Mouse (Mus musculus): ENCODE data around the gene Gabbr2. TPM values are rescaled to one million over a fixed set of nuclear protein-coding genes. Genes with fewer than 3 reads are reported as not detected.

Gene Gabbr2
- total RNA-seq, 2 experiments from 2014 or later: 242 to 264 TPM

DNA sequence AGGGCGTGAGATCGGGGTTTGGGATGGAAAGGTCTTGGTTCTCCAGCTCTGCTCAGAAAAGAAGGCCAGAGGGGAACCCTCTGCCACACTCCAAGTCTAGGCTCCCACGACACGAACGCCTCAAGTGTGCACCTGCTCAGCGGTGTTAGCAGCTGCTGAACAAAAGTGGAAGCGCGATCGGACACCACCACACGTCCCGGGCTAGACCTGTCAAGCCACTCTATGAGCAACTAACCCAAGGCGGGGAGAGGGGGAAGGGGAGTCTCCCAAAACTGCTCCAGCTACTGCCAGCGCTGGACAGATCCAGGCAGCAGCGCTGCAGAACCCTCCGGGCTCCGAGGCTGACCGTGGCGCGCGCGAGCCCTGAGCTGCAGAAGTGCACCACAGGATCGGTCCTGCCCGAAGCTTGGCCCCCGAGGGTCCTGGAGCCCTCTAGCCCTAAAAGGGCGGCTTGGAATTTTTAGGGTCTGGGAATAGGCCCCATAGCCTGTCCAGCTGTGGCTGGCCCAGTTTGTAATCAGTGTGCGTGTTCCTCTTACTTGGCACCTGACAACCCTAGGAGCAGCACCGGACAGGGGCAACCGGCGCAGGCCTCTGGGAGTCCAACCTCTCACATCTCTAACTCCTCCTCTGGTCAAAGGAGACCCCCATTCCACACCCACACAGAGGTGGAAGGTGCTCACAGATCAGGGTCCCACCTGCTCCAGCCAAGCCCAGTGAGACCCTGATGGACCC, 1.2 kb downstream of the Gabbr2 start:
- intact Hi-C loops (cut with DNase I): no loop called here
- peak in 1 of 2 experiments; percentile 72 for DNase-seq (ENCODE audit: extremely low spot score in 1 of 2, low spot score in 2 of 2)

DNA sequence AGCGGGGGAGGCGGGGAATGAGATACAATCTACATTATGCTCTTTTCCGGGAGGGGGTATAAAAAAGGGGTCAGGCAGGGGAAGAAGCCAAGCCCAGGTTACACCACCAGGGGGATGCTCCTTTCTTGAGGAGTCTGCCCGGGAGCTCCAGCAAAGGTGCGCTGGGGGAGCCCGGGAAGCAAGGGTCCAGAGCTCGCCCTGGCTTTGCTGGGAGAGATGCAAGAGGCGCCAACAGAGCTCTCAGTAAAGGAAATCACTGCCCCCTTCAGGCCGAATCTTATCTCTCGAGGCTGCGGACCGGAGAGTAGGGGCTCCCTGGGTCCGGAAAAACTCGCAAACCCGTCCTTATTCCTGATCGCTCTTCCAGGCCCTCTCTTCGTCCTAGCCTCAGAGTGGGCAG, 1.8 kb downstream of the Gabbr2 start:
- intact Hi-C loops (cut with DNase I): no loop called here

DNA sequence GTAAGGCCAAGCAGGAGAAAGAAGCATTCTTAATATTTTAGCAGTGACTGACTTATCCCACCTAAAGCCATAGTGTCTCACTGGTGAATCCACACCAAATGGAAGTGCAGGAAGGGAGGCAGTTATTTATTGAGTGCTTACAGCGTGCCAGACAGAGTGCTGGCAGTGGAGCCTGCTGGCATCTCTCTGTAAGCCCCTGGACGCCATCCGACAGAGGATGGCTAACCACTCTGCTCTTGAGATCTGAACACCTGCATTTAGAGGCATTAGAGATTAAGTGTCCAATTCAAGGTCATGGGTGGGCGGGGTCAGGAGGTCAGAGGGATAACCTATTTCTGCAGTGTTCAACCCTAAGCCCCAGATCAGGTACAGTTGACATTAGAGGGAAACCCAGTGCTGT, 2.8 kb downstream of the Gabbr2 start:
- intact Hi-C loops (cut with DNase I): no loop called here
- DNase-seq (ENCODE audit: extremely low spot score in 1 of 2, low spot score in 2 of 2): no peak

More for the DNA sequence above, 1.8 kb downstream of the Gabbr2 start:
- peak; percentile 75 to 77 for DNase-seq (ENCODE audit: extremely low spot score in 1 of 2, low spot score in 2 of 2)

DNA sequence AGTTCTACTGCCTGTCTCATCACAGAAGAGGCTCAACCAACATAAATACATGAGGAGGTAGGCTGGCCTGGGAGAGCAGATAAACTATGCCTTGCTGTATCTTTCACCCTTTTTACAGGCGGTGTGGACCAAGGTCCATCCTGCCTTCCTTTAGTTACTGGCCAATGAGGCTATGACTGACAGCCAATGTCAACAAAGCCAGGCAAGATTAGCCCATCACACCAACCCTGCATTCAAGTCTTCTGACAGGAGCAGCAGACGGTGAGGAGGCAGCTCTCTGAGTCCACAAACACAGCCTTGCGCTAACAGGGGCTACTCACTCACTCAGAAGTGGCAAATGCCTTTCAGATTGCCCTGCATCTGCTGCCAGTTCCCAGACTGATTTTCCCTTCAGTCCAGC, 3.4 kb downstream of the Gabbr2 start:
- no peak for DNase-seq (ENCODE audit: extremely low spot score in 1 of 2, low spot score in 2 of 2)
- intact Hi-C loops (cut with DNase I): no loop called here

DNA sequence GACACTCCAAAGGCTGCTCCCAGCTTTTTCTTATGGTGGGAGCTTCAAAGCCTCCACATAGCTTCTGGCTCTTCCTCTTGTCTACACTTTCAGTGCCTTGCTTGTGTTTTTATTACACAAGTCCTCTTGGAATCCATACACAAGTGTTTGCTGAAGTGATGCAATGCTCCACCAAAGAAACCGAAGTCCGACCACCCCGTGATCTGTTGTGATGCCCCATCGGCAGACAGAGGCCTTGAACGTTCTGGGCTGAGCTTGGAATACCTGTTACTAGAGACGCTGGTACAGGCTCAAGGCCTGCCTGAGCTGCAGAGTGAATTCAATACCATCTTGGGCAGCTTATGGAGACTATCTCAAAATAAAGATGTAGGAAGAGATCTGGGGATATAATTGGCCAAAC, 3.9 kb downstream of the Gabbr2 start:
- DNase-seq (ENCODE audit: extremely low spot score in 1 of 2, low spot score in 2 of 2): no peak
- intact Hi-C loops (cut with DNase I): no loop called here

DNA sequence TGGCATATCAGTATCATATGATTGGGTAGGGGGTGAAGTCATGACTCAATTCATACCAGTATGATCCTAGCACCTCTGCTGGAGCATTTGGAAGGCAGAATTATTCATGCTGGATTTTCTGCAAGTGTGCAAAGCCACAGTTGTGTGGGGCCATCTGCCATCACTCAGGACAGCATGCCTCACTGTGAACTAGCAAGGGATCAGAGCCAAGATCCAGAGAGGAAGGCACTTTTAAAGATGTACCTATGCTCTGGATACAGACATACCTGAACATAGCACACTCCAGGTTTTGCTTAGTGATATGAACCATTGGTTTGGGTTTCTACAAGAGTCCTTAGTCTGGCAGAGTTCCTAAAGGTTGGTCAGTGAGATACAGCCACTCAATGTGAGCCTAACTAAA, 5.6 kb downstream of the Gabbr2 start:
- DNase-seq (ENCODE audit: extremely low spot score in 1 of 2, low spot score in 2 of 2): no peak
- intact Hi-C loops (cut with DNase I): no loop called here

DNA sequence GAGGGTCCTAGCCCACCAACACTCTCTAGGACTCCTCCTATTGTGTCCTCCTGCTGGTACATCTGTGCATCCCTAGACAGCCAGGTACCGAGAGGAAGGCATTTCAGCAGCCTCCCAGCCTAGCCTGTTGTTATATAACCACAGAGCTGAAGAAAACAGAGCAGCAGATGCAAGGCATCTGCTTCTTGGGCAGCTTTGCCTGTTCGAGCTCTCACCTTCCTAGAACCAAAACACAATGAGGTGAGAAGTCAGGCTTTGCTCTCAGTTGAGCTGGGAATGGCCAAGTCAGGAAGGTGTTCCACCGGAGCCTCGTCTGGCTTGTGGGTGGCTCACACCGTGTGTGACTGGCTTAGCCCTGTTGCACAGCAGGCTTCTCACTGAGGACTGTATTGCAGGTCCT, 8.8 kb downstream of the Gabbr2 start:
- DNase-seq (ENCODE audit: extremely low spot score in 1 of 2, low spot score in 2 of 2): no peak
- intact Hi-C loops (cut with DNase I): no loop called here

DNA sequence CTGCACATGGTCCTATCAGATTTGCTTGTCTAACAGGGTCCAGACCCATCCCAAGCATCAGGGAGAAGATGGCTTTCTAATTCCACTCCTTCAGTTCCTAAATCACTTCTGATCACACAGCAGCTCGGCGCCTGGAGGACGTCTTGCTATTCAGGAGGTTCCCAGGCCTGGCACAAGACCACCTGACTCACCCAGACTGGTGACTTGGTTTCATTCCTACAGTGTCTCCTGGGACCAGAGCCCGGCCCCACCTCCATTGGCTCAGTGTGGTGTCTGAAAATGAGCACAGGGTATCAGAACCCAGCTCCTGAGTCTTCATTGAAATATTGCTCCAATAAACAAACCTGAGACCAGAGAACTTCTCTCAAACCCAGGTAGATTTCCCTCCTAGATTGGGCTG, 9.6 kb downstream of the Gabbr2 start:
- DNase-seq (ENCODE audit: extremely low spot score in 1 of 2, low spot score in 2 of 2): no peak
- intact Hi-C loops (cut with DNase I): no loop called here

DNA sequence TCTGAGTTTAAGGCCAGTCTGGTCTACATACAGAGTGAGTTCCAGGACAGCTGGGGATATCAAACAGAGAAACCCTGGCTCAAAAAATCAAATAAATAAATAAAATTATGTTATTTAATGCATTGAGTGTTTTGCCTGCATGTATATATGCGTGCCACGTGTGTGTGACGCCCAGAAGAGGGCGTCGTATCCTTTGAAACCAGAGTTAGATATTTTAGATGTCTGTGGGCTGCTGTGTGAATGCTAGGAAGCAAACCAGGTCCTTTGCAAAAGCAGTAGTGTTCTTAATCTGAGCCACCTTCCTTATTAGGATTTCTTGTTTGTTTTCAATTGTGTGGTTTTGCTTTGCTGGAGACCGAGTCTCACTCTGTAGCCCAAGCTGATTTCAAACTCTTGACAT, 13.3 kb downstream of the Gabbr2 start:
- no peak for DNase-seq (ENCODE audit: extremely low spot score in 1 of 2, low spot score in 2 of 2)
- intact Hi-C loops (cut with DNase I): no loop called here

DNA sequence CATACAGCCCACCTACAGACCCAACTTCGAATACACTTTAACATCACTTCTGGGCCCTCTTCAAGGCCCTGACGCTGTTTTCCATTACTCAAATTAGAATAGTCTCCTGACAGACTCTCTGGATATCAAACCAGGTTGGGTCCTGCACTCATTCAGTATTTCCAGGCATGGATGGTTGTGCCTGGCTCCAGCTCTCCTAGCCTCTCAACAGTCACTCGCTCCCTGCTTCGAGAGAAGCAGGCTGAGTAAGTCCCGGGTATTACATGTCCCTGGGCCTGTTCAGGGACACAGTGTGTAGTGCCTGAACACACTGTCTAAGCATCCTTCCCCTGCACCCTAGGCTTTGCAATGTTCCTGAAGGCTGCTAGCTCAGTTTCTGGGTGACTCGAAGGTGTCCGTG, 14.5 kb downstream of the Gabbr2 start:
- intact Hi-C loops (cut with DNase I): no loop called here
- DNase-seq (ENCODE audit: extremely low spot score in 1 of 2, low spot score in 2 of 2): no peak

DNA sequence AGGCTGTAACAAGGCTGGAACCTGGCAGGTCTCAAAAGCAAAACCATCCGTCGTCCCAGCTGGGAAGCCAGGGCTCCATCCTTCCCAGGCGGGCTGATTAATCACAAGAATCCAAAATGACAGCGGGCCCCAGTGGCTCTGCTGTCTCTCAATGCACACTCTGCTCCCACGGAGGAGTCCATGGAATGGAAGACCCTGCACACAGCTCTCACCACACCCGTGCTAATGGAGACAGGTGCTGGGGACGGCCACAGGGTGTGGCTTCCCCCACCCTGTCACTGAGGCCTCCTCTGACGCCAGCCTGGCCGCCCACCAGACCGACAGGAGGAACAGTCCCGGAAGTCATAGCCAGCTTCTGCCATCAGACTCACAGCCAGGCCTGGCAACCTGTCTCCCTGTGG, 15.0 kb downstream of the Gabbr2 start:
- no peak for DNase-seq (ENCODE audit: extremely low spot score in 1 of 2, low spot score in 2 of 2)
- intact Hi-C loops (cut with DNase I): no loop called here

DNA sequence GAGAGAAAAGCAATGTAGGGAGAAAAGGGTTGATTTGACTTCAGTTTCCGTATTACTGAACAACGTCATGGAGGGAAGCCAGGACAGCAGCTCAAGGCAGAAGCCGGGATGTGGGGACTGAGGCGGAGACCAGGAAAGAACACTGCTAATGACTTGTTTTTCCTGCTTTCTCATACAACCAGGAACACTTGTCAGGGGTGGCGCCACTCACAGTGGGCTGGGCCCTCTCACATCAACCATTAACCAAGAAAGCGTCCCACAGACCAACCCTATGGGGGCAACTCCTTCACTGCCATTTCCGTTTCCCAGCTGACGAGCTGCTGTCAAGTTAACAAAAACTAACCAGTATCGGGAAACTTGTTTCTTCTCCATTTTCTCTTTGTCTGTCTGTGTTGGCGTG, 18.4 kb downstream of the Gabbr2 start:
- intact Hi-C loops (cut with DNase I): no loop called here

DNA sequence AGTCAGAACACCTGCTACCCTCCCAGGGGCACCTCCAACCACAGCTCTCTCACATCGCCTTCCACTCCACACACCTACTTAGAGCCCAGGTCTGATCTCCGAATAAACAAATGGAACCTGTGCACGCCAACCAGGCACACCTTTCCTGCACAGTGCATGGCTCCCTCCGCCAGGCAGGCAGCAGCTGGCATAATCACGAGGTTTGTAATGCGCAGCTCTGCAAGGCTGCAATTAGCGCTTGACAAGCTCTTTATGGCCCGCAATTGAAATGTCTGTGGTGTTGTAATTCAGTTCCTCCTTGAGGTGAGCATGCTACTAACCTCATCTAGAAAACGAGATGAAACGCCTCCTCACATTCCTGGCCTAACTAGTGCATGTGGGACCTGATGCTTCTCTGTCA, 23.7 kb downstream of the Gabbr2 start:
- DNase-seq (ENCODE audit: extremely low spot score in 1 of 2, low spot score in 2 of 2): no peak
- intact Hi-C loops (cut with DNase I): no loop called here

More for the DNA sequence above, 18.4 kb downstream of the Gabbr2 start:
- DNase-seq (ENCODE audit: extremely low spot score in 1 of 2, low spot score in 2 of 2): no peak

DNA sequence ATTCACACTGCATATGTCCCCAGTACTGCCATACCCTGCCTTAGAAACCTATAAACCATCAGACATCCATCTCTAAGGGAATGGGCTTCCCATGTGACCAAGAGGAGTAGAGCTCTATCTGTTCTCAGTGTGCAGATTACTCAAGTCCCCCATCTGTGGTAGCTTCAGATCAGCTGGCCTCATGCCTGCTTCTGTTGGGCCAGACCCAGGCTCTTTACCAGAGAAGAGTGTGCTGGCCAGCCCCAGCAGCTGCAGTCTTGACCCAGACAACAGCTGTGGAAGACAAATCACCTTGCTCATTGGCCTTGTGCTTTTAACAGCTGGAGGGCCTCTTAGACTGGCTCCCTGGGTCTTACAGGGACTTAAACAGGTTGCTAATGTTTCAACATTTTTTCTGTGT, 25.1 kb downstream of the Gabbr2 start:
- intact Hi-C loops (cut with DNase I): no loop called here
- DNase-seq (ENCODE audit: extremely low spot score in 1 of 2, low spot score in 2 of 2): no peak

DNA sequence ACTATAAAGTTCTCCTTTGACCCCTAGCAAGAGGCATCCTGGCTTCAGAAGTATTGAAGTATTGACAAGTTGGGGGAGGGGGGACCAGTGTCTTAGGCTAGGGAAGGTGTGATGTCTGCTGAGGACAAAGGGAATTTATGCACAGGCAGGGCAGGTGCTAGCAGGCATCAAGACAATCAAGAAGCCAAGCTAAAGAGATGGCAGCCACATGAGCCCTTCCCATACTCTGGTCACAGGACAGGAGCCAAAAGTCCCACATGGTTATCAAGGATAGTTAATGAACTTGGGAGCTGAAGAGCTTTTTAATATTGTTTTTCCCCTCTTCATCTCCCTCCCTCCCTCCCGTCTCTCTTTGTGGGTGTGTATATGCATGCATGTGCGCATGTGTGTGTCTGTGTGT, 30.3 kb downstream of the Gabbr2 start:
- no peak for DNase-seq (ENCODE audit: extremely low spot score in 1 of 2, low spot score in 2 of 2)
- intact Hi-C loops (cut with DNase I): no loop called here

DNA sequence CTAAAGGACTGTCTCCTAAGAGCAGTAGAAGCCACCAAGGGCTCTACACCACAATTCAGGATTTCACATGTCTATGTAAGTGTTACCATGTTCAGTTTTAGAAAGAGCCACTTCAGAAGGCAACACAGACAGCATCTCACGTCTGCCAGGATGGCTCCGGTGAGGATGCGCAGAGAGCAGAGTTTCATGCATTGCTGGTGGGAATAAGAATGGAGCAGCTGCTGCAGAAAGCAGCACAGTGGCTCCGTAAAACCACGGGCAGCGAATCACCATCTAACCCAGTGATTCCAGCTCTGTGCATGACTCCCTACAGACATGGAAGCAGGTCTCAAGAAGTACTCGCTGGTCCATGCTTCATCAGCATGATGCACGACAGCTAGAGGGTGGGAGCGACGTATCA, 31.5 kb downstream of the Gabbr2 start:
- intact Hi-C loops (cut with DNase I): no loop called here
- DNase-seq (ENCODE audit: extremely low spot score in 1 of 2, low spot score in 2 of 2): no peak

DNA sequence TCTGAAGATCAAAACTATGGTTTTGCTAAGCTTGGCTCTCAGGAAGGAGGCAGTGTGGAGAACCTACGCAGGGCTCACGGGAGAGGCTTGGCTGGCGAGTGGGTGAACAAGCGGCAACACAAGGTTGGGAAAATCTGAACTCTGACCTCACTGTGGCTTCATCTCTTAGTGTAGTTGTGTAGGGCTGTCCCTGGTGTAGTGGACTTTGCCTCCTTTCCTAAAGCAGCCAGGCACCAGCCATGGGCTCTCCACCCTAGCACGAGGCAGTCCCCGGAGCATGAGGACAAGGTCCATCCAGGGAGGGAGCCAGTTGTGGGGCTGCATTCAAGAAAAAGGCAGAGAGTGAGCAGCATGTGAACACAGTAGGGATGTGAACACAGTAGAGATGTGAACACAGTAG, 31.9 kb downstream of the Gabbr2 start:
- DNase-seq (ENCODE audit: extremely low spot score in 1 of 2, low spot score in 2 of 2): no peak
- intact Hi-C loops (cut with DNase I): no loop called here

DNA sequence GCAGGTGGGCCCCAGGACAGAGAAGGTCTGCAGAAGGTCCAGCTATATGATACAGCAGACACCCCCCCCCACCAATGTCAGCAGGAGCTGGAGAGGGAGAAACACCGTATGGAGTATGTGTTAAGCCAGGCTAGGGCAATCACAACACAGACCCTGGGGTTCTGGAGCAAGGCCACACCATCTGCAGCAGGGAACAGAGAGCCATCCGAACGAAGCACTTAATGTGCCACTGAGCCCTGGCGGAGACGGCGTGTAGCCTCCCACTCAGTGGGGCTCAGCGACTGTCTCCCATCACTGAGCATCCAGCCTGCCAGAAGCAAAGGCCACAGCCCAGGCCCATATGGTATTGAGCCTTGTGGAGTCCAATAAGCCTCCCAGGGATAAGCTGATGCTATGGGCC, 33.7 kb downstream of the Gabbr2 start:
- no peak for DNase-seq (ENCODE audit: extremely low spot score in 1 of 2, low spot score in 2 of 2)
- intact Hi-C loops (cut with DNase I): no loop called here

DNA sequence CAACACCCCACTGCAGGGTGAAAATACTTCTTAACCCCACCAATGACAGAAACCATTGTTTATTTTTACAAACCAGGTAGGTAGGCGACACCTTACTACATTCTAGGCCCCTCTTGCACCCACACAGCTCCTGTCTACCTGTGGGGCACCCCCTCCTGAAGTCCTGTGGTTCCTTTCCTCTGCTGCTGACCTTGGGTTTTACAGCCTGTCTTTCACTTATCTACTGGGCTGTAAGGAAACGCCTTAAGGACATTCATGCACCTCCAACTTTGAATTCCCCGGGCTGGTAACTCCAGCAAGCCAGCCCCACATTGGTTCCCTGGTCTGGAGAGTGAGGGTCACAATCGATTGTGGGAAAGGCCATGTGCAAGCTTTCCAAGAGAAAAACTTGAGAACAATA, 34.7 kb downstream of the Gabbr2 start:
- no peak for DNase-seq (ENCODE audit: extremely low spot score in 1 of 2, low spot score in 2 of 2)
- intact Hi-C loops (cut with DNase I): no loop called here

DNA sequence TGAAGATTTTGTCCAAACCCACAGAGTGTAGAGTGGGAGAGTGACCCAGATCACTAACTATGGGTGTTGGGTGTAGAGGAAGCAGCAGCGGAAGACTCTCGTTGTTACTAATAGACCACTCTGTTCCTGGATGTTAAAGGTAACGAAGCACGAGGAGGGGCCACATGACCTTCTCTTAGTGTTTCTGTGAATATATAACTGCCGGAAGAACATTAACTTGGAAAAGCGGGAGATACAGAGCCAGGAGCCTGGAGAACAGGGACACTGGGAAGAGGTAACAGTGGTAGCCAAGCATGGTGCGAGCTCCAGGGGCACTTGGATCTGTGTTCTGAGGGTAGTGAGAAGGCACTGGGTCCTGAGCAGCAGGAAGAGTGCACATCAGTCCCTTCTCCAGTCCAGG, 38.7 kb downstream of the Gabbr2 start:
- intact Hi-C loops (cut with DNase I): no loop called here

DNA sequence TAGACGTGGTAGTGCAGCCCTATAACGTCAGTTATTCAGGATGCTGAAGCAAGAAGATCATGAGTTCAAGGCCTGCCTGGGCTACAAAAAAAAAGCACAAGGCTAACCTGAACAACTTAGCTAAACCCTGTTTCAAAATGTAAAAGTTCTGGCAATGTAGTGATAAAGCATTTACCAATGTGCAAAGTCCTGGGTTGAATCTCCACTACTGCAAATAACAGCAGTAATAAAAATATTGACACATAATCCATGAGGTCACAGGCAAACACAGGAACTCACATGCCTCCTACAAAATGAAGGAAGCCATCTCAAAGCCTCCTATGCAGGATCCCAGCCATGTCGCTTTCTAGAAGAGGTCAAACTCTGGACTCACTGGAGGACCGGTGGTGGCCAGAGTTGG, 39.1 kb downstream of the Gabbr2 start:
- DNase-seq (ENCODE audit: extremely low spot score in 1 of 2, low spot score in 2 of 2): no peak
- intact Hi-C loops (cut with DNase I): no loop called here

More for the DNA sequence above, 38.7 kb downstream of the Gabbr2 start:
- DNase-seq (ENCODE audit: extremely low spot score in 1 of 2, low spot score in 2 of 2): no peak

Data from left cerebral cortex, postnatal 10 days (tissue).